Mouse (Mus musculus) spleen, postnatal 36 days (tissue): ENCODE measurements around the gene Uox.

Experiments
- DNase-seq, 2 experiments: peaks; one replicate each; pipeline ENCODE4 v3.0.0; 2022; ENCODE audit warnings: low spot score in 2 of 2, mixed read lengths in 1 of 2

Uox gene

DNA sequence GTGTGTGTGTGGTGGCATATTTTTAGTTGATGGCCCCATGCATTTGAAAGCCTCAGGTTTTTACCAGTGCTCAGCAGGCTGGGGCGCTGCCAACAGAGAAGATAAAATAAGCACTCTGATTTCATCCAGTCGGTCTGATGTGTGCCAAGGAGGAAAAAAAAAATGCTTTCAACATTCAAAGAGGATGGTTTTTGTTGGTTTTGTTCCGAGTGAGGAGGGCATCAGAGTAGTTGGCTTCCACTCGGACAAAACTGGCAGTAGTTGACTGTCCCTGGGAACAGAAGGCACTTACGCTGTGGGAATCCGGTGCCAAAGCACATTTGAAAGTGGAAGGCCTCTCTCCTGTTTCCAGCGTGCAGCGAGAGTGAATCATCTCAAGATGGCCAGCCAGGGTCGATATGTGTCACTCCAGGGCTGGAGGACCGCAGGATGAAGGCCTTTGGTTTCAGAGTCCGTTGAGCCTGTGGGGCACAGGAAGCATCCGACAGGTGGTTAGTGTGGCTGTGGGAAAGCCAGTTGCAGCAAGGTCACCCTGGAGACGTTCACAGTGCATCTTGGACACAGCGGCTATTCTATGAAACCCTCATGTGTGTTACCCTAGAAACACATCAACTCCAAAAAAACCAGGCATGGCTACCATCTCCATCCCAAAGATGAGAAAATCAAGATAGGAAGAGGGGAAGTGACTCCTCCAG is 50.5 kb downstream of the Uox start:
- no peak for DNase-seq

DNA sequence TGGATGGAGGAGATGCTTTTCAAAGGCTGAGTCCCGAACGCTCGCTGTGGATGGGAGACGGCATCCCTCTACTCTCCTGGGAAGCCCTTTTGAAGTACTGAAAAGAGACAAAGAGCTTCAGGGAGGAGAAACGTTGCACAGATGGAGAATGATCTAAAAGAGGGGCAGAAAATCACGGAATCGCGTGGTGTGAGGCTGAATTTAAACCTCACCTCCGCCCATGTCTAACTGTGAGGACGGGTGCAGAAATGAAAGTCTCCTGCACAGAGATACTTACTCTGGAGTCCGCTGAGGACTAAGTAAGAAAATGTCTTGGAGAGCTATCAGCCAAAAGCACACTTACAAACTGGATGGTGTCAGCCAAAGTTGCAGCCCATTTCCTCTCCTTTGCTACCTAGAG is 51.7 kb downstream of the Uox start:
- DNase-seq: no peak

DNA sequence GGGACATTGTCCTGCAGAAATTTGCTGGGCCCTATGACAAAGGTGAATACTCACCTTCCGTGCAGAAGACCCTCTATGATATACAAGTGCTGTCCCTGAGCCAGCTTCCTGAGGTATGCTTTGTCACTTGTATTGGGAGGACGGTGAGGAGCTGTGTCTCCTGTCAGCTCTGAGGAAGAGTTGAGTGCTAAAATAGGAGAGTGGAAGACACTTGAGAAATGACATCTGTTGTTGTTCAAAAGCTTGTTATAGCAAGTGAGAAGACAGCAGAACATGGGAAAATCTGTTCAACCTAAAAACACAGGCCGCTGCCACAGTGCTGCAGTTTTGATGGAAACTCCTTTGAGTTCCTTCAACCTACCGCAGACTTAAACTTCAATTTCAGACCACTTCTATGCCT is 55.5 kb downstream of the Uox start:
- no peak for DNase-seq

DNA sequence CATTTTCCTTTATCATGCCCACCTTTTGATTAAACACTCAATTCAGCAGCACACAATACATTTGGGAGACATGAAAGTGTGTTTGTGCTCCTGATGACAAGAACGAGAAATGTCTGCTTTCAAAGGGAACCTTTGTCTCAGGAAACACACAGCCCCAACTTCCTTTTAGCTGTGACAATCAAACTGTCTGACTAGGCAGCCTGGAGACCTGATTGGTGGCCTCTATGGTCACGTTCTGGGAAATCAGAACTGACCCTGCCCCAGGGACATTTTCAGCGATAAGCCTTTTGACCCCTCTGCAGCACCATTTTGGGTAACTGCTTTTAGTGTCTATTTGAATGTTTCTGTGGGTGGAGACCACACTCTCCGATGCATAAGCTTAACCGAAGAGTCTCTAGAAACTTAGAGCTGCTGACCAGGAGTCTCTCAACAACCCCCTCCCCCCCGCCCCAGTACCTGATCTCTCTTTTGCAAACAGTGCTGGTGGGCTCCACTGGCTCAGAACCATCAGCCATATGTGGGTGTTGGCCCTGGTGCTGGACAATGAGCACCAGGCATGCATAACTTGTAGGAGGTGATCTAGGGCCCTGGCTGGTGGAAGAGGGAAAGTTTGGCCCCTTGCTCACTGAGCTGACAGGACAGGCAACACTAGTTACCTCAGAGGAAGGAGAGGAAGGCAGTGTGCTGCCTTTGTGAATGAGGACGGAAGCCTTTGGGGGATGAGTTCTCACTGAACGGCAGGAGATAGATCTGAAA is 58.2 kb downstream of the Uox start:
- DNase-seq: no peak

DNA sequence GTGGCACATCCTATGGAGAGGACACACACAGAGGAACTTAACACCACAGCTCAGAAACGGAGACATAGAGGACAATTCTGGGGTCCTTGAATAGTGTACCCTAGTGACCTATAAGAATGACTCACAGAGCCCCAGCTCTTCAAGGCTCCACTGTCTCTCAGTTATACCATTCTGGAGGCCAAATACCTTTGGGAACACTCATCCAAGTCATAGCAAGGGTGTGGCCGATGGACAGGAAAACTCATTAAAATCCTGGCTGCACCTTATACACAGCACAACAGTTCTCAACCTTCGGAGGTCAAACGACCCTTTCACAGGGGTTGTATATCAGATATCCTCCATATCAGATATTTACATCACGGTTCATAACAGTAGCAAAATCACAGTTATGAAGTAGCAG is 62.3 kb downstream of the Uox start:
- DNase-seq: no peak

DNA sequence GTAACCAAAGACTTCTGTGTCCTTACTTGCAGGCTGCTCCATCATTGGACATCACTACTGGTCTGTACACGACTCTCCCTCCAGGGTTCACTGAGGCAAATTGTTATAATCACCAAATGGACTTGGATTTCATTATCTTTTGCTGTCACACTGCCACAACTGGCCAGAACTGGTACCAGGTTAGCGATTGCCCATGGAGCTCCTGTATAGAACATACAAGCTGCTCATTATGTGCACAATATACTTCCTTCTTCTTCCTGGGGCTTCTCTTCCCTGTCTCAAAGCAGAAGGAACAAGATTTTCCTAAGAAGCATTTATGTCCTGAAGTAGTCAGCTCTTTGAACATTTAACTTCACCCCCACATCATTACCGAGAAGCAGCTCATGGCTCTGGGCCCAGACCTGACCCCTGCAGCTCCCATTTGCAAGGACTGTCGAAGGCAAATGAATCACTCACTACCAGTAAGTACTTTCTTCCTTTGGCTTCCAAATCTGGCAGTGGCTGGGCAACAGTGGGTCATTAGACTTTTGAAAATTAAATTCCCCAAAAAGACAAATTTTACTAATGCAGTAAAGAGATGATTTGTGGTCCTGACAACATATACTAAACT is 71.7 kb downstream of the Uox start:
- peak in 1 of 2 experiments; percentile 5 for DNase-seq

DNA sequence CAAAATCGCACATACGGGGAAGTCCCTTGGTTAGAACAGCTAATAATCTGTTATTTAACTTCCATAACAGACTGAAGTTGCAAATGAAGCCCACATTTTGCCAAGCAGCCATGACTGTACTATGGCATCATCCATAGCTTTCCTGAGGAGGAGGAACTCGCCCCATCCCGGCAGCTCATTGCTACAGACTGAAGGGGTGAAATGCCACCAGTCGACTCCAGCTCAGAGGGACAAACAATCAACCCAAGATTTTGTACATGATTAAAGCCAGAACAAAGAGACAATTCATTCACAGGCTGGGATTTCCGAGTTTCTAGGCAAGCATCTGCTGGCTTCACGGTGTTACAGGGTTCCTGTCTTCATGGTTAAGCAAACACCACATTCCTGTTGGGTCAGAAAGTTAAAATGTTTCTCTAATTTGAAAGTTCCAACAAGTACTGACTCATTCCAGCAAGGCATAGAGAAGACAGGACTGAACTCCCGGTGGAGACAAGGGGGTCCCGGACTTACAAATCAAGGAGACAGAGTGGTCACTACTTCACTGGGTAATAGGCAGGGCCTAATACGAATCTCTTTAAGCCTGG is 79.2 kb downstream of the Uox start:
- DNase-seq: no peak

DNA sequence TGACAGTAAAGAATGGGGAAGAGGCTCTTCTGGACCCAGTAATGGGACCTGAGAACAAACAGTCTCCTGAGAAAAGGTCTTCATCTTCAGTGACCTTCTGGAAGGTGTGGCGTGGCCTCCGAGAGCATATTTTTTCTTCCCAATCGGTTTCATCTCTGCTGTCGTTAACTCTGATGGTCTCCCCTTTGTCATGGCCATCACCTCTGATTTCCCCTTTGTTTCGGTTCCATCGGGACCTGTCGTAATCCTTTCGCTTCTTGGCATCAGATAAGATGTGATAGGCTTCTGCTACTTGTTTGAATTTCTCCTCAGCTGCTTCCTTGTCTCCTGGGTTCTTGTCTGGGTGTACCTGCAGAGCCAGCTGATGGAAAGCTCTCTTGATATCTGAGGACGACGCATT is 80.5 kb downstream of the Uox start:
- no peak for DNase-seq

DNA sequence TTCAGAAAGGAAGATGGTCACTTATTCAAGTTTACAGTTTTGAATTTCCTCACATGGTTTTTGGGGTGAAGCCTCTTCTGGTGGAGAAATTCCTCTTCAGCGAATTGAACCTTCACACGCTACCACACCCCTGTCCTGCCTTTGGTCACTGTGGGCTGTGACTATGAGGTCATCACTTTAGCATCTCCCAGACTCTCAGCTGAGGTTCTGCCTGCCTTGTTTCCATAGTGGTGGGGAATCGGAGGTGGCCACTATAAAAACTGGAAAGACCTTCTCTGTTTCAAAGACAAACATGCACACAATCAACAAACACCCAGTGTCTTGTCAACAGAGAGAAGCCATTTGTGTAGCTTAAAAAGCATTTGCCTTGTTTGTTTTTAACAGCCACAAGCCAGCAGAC is 81.0 kb downstream of the Uox start, which contains the start of gene 4930503B20Rik:
Gene 4930503B20Rik (minus strand): TSS at position 101 of the 400 bp plus-strand sequence.
- DNase-seq: no peak

DNA sequence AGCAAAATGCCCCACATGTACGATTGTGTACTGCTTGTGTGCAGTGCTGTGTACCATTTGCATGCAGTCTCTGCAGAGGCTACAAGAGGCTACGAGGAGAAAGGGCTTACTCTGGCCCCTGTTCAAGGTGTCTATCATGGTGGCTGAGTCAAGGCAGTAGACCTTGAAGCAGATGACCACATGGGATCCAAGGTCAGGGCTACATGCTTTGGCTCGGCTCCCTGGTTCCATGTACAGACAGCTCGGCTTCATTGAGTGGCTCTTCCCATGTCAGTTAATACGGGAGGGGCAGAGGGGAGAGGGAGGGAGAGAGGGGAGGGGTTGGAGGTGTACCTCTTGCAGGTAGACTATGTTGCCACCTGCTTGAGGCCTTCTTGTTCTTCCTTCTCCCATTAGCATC is 82.2 kb downstream of the Uox start:
- no peak for DNase-seq

DNA sequence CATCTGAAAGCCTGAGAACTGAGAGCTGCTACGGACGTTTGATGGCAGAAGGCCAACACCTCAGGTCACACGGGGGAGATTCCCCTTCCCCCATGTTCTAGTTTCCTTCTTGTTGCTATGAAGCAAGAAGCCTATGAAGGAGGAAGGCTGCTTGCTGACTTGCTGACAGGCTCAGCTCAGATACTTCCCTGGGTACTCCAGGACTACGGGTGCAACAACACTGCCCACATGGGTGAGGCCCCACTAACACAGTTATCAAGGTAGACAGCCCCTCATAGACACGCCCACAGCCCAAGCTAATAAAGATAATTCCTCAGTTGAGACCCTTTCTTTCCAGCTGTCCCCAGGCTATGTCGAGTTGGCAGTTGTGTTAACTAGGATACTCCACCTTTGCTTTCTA is 83.5 kb downstream of the Uox start:
- peak in 1 of 2 experiments; percentile 3 for DNase-seq

DNA sequence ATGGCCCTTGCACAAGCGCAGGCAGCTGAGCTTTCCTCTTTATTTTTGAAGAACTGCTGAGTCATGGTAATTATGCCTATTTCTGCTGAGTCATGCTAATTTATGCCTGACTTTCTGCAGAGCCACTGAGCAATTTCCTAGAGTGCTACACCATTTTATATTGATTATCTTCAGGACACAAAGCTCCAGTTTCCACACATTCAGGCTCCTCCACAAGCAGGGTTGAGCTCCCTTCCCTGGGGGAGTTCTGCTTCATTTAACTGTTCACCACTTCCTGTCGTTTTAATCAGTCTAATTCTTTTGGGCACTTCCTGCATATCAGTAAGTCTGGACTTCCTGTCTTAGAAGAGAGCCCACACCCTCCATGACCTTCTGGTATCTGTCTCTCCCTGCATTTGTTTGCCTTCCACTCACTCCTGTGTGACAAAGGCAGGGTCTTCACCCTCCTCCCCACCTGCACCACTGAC is 84.9 kb downstream of the Uox start:
- DNase-seq: peak in 1 of 2 experiments; percentile 15

DNA sequence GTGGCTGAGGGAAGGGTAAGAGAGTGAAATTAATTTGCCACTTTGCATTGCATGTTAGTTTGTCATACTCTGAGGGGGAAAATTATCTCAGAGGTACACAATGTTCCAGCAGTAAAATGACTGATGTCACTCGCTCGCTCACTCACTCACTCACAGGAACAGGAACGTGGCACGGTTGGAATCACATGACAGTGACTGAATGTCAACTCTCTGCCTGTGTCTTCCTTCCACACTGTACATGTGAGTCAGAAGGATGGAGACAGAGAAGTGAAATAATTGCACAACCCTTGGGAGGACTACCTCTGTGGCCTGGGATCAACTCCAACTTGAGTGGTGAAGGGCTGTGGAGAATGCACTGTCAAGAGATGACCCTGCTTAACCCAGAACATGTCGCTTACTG is 87.2 kb downstream of the Uox start:
- DNase-seq: no peak

DNA sequence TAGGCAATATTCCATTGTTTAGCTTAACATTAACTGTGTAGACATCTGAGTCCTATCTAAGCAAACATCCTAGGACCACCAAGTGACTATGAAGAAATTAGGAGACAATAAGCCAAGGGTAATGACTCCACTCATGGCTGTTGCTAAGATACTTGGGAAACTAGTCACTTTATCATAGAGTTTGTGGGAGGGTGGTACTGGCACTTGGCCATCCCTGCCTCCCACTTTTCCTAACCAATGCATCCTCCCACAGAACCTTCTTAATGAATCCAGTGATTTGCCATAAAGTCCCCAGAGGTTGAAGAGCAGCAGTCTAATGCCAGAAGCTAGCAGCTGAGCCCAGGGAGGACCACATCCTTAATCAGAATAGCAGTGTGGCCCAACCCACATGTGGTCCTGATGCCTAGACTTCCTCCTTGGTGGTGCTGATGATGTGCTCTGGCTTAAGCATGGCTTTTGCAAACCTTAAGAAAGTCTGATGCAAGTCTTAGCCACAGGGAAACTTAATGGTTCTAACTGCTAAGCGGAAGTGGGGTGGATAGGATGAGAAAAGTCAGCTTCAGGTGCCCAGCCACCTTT is 87.9 kb downstream of the Uox start:
- DNase-seq: no peak

DNA sequence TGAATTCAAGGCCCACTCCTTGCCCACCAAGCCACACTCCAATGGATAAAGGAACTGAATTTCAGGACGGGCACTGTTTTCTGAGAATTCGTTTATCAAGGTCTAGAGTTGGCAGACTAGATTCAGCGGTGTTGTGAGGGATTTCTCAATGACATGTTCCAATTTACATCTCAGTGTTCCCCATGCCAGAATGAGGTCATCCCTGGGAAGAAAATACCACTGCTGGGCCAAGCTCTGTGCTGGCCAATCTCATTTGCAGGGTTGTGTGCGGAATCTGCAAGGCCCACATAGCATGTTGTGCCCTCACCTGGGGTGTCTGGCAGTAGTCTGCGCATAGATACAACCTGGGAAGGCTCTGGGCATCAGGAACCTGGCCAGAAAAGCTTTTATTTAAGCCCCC is 89.1 kb downstream of the Uox start:
- no peak for DNase-seq

DNA sequence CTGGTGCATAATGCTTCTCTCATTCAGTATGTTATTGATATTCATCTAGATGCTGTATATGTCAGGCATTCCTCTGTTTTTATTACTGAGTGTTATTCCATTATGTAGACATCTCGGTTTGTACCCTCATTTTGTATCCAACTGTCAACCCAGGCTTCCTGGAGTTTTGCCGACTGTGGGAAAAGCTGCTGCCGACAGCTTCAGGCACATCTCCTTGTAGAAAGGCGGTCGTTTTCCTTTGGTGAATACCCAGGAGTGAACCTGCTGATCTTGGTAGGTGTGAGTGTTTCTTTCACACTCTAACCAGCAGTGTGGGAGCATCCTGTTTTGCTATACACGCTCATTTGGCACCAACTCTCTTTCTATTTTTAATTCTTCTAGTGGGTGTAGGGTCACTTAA is 90.8 kb downstream of the Uox start:
- no peak for DNase-seq

DNA sequence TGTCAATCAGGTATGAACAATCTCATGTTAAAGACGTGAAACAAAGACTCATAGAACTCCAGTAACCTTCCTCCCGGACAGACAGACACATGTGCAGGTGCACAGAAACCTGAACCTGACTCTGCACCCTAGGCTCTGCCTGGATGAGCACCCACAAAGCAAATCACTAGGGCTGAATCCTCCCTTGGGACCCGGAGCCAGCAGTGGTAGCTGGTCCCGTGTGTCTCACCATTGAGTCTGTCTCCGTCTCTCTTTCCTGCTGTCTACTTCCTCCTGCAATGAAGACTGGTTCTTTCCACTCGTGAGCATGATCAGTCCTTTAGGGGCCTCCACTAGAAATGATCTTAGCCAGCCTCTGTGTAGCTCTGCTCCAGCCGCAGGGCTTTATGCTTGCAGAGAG is 91.7 kb downstream of the Uox start:
- DNase-seq: no peak

DNA sequence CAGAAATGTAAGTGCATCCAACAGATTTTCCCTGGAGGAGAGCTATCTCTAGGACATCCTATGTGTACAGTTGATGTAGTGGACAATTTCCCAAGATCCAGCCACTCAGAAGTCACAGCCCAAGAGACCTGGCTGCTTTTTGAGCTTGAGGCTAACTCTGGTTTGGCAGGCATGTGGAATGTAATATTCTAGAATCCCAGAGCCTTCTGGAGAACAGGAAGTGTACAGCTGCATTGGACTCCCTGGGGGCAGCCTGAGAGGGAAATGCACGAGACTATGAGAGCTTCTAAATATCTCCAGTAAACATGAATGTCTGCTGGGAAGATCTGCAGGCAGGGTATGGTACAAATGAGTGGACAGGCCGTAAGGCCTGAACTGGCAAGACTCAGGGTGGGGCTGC is 100.9 kb downstream of the Uox start:
- no peak for DNase-seq

DNA sequence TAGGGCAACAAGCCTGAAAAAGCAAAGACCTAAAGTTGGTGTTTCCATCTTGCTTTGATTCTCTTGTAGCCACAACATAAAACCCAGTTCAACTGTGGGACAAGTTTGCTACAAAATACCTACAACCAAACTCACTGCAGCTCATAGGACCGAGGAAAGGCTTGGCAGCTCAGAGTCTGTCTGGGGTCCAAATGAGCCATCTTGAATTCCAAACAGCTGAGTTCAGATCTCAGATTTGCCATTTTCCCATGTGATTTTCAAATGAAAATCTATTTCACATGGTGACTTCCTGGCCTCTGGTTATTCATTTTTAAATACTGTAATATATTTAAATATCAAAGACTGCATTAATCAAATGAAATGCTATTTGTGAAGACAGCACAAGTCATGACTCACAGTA is 104.9 kb downstream of the Uox start:
- no peak for DNase-seq

DNA sequence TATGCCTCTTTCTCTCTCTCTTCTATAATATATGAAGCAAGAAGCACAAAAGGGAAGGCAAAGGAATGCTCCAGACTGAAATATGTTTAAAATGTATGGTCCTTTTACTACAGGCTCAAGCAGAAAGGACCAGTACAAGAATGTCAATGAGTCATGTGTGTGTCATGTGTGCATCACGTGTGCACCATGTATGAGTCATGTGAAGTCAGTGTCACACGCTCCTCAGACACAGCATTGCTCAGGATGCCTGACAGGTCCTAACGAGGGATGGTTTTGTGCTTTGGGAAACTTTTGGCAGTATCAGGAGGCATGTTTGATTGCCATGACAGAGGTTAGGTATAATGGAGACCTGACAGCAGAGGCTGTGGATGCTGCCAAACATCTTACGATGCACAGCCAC is 106.0 kb downstream of the Uox start:
- no peak for DNase-seq

DNA sequence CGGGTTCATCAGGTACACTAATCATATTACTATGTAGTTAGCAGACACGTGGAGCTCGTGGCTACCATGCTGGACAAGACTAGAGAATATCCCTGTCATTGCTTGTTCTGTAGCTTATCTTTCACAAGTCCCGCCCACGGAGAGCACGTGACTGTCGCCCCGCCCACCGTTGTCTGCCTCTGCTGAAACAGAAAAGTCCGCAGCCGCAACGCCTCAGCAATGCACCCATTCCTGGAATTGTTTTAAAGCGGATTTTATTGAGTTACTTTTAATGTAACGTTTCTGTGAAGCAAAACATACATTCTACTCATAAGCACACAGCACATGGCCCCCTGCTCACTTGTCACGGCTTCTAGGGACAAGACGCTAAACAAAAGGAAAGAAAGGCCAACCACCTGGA is 109.4 kb downstream of the Uox start:
- no peak for DNase-seq

DNA sequence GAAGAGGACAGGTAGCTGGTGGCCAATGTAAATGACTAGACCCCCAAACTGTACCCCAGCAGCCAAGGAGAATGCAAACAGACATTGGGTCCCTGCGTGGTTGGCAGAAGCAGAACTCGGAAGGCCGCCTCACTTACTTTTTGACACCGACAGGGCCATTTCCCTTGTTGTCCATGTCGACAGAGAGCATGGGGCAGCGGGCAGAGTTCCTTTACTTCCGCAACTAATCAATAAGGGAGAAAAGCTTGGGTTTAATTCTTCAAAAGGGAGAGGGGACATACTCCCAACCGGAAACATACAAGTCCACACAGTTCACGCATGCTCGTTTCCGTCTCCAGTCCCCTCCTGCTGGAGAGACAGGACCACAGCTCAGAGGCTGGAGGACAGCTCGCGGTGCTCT is 110.4 kb downstream of the Uox start:
- no peak for DNase-seq
